Mouse (Mus musculus) kidney, embryonic 15.5 days (tissue): ENCODE results near the gene Ptprr. TPM values are rescaled to one million over a fixed set of nuclear protein-coding genes. Genes with fewer than 3 reads are reported as not detected.

ENCODE experiments used
- ATAC-seq: fragments of 200-750 bp; cut with Nextera tagmentation; replicated peaks from 2 replicates; pipeline ENCODE4 v1.8.0; 2017; ENCODE audit warnings: moderate TSS enrichment; ENCODE audit not compliant: low FRiP score
- H3K27ac ChIP-seq: fragments of 300-500 bp; sonication (generic); 2 replicates; pipeline ENCODE4 v1.5.1; 2015; ENCODE audit warnings: mild to moderate bottlenecking, inconsistent platforms
- H3K27me3 ChIP-seq: fragments of 300-500 bp; sonication (generic); 2 replicates; pipeline ENCODE4 v1.6.1; 2015; ENCODE audit warnings: inconsistent platforms
- H3K36me3 ChIP-seq: fragments of 300-500 bp; sonication (generic); 2 replicates; pipeline ENCODE4 v1.6.1; 2015; ENCODE audit warnings: inconsistent platforms
- H3K4me1 ChIP-seq: fragments of 300-500 bp; sonication (generic); 2 replicates; pipeline ENCODE4 v1.6.1; 2015; ENCODE audit warnings: inconsistent platforms
- H3K4me2 ChIP-seq: fragments of 300-500 bp; sonication (generic); 2 replicates; pipeline ENCODE4 v1.6.1; 2015; ENCODE audit warnings: moderate library complexity, mild to moderate bottlenecking, inconsistent platforms
- H3K4me3 ChIP-seq: fragments of 300-500 bp; sonication (generic); replicated peaks from 2 replicates; pipeline ENCODE4 v1.5.1; 2015; ENCODE audit warnings: mild to moderate bottlenecking, inconsistent platforms
- H3K9ac ChIP-seq: fragments of 300-500 bp; sonication (generic); 2 replicates; pipeline ENCODE4 v1.6.1; 2015; ENCODE audit warnings: mild to moderate bottlenecking, inconsistent platforms
- H3K9me3 ChIP-seq: fragments of 300-500 bp; sonication (generic); replicated peaks from 2 replicates; pipeline ENCODE4 v1.6.1; 2016; ENCODE audit warnings: inconsistent platforms
- WGBS: fragments of 180-500 bp; shearing (Covaris S2); methylation state at CpG from one replicate; pipeline ENCODE4 v1.1.7; 2015; ENCODE audit warnings: mixed read lengths; 5-methylcytosine and 5-hydroxymethylcytosine counted together
- polyA plus RNA-seq: library from polyadenylated mRNA; unstranded; fragments of >200 nt; fragmentation: Nextera tagmentation; extraction: Ambion mirVana; gene quantifications from 2 replicates; pipeline ENCODE4 v1.2.1, GENCODE M21; 2015

The Ptprr gene
- polyA plus RNA-seq = 0.76 and 1.5 TPM in 2 replicates

DNA sequence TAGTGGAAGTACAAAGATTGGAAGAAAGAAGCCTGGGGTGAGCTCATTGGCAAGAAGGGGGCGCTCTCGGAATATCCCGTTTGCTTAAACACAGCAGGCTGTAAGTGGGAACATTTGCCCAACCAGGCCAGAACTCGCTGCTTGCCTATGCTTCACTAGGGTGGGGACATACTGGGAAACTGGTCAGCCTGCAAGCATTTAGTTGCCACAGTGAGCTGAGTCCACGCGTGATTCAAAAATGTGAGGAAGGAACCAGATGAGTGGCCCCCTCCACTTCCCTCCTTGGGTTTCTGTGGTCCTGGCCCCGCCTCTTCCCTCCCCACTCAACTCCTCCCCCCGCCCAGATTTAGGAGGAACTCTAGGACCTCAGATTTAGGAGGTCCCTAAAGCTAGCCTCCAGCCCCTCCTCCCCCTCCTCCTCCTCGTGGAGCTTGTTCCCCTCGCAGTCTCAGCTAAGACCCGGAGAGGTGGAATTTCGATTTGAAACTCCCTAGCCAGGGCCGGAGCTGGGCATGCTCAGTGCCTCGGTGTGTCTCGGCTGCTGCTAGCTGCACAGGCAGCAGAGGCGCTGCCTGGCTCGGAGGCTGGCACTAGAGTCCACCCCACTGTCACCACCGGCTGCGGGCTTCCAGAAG, at the start of gene Ptprr:
TSS of gene Ptprr (plus strand) at position 369 of the 635 bp plus-strand sequence.
- WGBS = under 1% methylated on average over 19 of the region's 19 CpGs
- H3K36me3 ChIP-seq = no peaks in the 10 kb centered on the region
- peak; percentile 94 for ATAC-seq
- H3K4me2 ChIP-seq = peak within 1 kb of the TSS; percentile 69
- peaks cover 24% of the 10 kb centered on the region for H3K4me1 ChIP-seq
- H3K9ac ChIP-seq = no peak within 1 kb of the TSS
- H3K27ac ChIP-seq = no peak within 1 kb of the TSS
- peak within 1 kb of the TSS; percentile 39 for H3K4me3 ChIP-seq
- peaks cover 10% of the 10 kb centered on the region for H3K27me3 ChIP-seq
- H3K9me3 ChIP-seq = no peaks in the 10 kb centered on the region

DNA sequence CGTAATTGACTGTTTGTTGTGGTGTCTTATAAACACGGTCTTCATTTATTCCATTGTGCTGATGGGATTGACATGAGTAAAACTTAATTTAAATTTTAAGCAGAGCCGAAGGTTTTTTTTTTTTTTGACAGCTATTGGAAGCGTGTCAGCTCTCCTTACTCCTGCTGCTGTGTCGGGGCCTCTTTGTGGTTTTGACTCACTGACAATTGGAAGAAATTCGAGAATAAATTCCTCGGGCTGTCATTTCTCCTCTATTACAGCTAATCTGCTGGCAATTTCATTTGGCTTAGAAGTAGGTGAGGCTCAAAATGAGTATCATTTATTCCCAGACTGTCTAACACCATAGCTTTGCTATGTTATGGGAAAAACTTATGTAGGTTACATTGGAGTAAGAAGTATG, 41.7 kb upstream of the Ptprr start:
- 87% methylated on average over 7 of the region's 7 CpGs for WGBS
- Histone ChIP-seq H3K4me1 (no peaks in the 10 kb centered on the region), H3K36me3 (no peaks in the 10 kb centered on the region), H3K27ac (no peak overlapping the region), H3K9ac (no peak overlapping the region), H3K27me3 (no peaks in the 10 kb centered on the region), H3K4me2 (no peak overlapping the region), H3K9me3 (no peaks in the 10 kb centered on the region), H3K4me3 (no peak overlapping the region)
- ATAC-seq = no peak

DNA sequence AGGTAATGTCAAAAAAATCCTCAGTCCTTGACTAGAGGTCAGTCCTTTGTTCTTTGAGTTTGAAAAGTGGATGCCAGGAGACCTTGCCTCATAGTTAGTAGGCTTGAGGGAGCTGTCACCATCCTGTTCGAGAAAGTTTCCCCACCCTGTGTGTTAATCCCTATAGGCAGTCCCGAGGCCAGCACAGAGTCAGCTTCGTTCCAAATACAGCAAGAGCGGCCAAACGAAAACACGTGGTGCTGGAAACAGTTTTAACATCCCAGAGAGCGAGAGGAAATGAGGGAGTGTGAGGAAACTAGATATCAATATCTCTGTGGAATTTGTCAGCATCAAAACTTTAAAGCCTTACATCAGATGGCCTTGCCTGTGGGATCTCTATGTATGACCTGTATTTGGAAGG, 39.0 kb upstream of the Ptprr start:
- 43% methylated on average over 7 of the region's 7 CpGs for WGBS
- Histone ChIP-seq H3K27ac (no peak overlapping the region), H3K4me2 (no peak overlapping the region), H3K4me1 (no peaks in the 10 kb centered on the region), H3K4me3 (no peak overlapping the region), H3K9me3 (no peaks in the 10 kb centered on the region), H3K36me3 (no peaks in the 10 kb centered on the region), H3K27me3 (no peaks in the 10 kb centered on the region), H3K9ac (no peak overlapping the region)
- ATAC-seq = no peak

DNA sequence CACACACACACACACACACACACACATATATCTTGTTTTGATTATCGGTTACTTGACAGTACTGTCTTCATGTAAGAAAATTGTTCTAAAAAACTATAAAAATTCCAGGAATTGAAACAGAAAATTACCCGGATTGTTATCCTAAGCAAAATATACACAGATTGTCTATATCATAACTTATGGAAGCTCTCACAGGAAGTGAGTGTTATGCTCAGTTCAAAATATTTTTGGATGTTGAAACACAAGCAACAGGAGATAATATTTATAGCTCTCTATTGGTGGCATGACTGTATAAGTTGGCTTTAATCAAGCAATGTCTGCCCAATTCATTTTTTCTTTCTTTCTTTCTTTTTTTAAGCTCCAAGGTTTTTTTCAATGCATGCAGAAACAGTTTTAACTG, 38.0 kb upstream of the Ptprr start:
- no peak overlapping the region for H3K9ac ChIP-seq
- H3K27me3 ChIP-seq = no peaks in the 10 kb centered on the region
- H3K4me2 ChIP-seq = no peak overlapping the region
- 83% methylated on average over 2 of the region's 2 CpGs for WGBS
- no peak overlapping the region for H3K27ac ChIP-seq
- no peaks in the 10 kb centered on the region for H3K4me1 ChIP-seq
- no peaks in the 10 kb centered on the region for H3K36me3 ChIP-seq
- no peak for ATAC-seq
- H3K9me3 ChIP-seq = no peaks in the 10 kb centered on the region
- H3K4me3 ChIP-seq = no peak overlapping the region

DNA sequence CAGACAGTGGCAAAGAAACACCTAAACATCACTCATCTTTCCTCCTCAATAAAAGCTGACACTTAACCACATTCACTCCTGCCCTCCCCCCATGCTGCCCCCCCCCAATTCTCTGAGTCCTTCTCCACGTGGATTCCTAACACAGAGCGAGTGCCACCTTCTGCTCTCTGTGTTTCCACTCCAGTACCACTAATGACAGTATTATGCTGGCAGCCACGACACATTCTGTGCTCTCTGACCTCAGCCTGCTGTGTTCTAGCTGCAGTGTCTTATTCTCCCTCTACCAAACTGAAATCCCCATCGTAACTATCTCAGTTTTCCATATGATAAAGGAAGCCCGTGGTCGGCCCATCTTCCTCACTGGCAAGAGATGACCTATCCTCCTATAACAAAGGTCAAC, 33.7 kb upstream of the Ptprr start:
- Histone ChIP-seq H3K27ac (no peak overlapping the region), H3K4me2 (no peak overlapping the region), H3K4me3 (no peak overlapping the region), H3K9me3 (no peaks in the 10 kb centered on the region), H3K27me3 (no peaks in the 10 kb centered on the region), H3K4me1 (no peaks in the 10 kb centered on the region), H3K9ac (no peak overlapping the region), H3K36me3 (no peaks in the 10 kb centered on the region)
- ATAC-seq = no peak
- 67% methylated on average over 6 of the region's 6 CpGs for WGBS

DNA sequence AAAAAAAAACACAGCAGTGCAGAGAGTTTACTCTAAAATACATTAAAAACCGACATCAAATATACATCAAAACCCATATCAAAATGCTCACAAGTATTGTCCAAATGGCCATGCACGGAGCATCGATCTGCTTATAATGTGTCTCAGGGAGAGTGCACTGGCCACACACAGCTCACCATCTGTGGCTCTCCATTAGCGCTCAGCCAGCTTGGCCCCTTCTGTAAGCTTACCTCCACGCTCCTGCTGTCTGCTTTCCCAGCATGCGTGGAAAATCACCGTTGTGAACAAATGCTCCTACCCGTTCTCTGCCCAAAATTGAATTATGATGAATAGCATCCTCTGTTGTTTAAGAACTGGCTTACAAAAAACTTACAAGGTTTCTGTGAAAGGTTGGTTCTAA, 16.2 kb upstream of the Ptprr start:
- Histone ChIP-seq H3K27ac (no peak overlapping the region), H3K27me3 (no peaks in the 10 kb centered on the region), H3K4me2 (no peak overlapping the region), H3K9me3 (no peaks in the 10 kb centered on the region), H3K4me1 (no peaks in the 10 kb centered on the region), H3K9ac (no peak overlapping the region), H3K36me3 (no peaks in the 10 kb centered on the region), H3K4me3 (no peak overlapping the region)
- 83% methylated on average over 8 of the region's 8 CpGs for WGBS
- no peak for ATAC-seq

DNA sequence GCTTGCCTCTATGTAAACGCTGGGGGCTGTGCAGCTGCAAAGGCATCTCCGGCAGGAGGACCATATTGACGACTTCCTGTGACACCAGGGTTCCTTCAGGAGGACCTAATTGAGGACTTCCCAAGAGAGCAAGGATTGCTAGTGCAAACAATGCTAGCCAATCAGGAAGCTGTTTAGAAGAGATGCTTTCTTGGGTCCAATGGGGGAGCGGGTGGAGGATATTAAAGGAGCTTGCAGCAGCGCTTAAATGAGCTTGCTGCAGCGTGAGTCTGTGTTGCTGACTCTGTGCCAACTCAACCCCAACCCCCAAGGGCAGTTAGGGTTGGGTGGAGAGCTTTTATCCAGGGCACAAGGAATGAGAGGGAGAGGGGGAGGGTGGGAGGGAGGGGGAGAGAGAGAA, 11.3 kb upstream of the Ptprr start:
- no peaks in the 10 kb centered on the region for H3K36me3 ChIP-seq
- no peaks in the 10 kb centered on the region for H3K9me3 ChIP-seq
- ATAC-seq = no peak; the same call in 1 of the 2 replicates
- H3K27me3 ChIP-seq = no peaks in the 10 kb centered on the region
- H3K4me1 ChIP-seq = no peaks in the 10 kb centered on the region
- H3K4me3 ChIP-seq = no peak overlapping the region
- no peak overlapping the region for H3K27ac ChIP-seq
- 31% methylated on average over 6 of the region's 6 CpGs for WGBS
- no peak overlapping the region for H3K9ac ChIP-seq
- no peak overlapping the region for H3K4me2 ChIP-seq

DNA sequence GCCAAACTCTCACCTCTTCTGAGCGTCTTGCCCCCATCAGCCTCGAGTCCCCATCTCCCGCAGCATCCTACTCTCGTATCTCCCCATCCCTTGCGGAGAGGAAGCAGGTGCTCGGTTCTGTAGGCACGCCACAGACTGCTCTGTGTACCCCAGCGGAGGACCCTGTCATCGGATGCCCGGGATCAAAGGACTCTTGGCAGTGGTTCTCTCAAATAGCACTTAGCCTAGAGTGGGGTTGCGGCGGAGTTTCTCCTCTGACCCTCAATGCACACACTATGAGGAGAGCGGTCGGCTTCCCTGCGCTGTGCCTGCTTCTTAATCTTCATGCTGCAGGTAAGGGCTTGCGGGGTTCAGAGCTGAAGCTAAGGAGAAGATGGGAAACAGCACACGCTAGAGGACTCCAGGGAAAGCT, 473 bp downstream of the Ptprr start:
- H3K9me3 ChIP-seq = no peaks in the 10 kb centered on the region
- peak overlapping the region; percentile 39 for H3K4me3 ChIP-seq
- peak; percentile 47 for ATAC-seq
- 1% methylated on average over 17 of the region's 17 CpGs for WGBS
- H3K36me3 ChIP-seq = no peaks in the 10 kb centered on the region
- H3K27ac ChIP-seq = no peak overlapping the region
- H3K27me3 ChIP-seq = peaks cover 10% of the 10 kb centered on the region
- H3K9ac ChIP-seq = no peak overlapping the region
- H3K4me2 ChIP-seq = peak overlapping the region; percentile 69
- H3K4me1 ChIP-seq = peaks cover 24% of the 10 kb centered on the region

DNA sequence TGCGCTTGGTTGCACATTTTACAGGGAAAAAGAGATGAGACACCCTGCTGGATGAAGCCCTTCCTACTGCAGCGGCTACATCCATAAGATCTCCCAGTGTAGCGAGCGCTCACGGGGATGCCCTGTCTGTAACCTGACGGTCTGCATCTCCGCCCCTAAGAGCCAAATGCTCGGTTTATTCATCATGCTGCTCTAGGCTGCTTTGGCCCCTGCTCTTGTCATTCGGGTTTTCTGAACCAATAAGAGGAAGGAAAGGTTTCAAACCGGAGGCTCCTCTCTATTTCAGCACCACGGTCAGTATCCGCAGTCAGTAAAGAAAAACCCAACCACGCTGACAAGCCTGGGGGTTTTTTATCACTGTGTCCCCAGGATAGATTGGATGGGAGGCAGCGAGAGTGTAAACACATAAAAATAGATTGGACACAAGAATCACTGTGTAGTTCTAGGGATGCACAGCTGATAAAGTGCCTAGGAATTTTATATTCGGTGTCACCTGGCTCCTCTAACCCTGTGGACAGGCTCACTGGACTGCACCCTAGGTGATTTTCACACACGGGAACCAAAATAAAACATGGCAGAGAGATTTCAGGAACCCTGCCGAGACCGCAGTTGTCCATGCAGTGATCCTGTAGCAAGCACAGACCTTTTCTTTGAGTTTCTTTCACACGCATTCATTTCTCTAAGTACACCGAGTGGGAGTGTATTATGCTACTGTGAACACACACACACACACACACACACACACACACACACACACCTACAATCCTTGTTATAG, 1.3 kb downstream of the Ptprr start:
- peak overlapping the region; percentile 39 for H3K4me3 ChIP-seq
- 7% methylated on average over 20 of the region's 20 CpGs for whole genome bisulfite sequencing
- H3K27ac ChIP-seq = no peak overlapping the region
- peaks cover 24% of the 10 kb centered on the region for H3K4me1 ChIP-seq
- no peaks in the 10 kb centered on the region for H3K9me3 ChIP-seq
- H3K9ac ChIP-seq = no peak overlapping the region
- H3K36me3 ChIP-seq = no peaks in the 10 kb centered on the region
- peaks cover 10% of the 10 kb centered on the region for H3K27me3 ChIP-seq
- H3K4me2 ChIP-seq = peak overlapping the region; percentile 69
- ATAC-seq = peak; percentile 44

DNA sequence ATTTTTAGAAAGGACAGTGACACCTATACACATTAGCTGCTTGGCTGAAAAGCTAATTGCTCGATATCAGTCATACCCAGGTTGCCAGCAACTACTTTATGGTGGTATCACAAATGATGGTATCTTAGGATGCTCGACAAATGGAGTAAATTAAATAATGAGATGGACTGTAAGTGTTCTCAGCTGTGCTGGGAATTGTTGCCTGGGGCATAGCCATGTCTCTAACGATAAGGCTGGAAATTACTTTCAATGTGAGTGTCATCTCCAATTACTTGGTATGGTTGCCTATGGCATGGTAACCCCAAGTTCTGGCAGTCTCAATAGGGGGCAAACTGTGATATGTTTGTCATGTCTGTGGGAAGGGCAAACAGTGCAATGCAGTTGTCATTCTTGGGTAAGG, 3.1 kb downstream of the Ptprr start:
- Histone ChIP-seq H3K4me2 (no peak overlapping the region), H3K4me1 (peaks cover 24% of the 10 kb centered on the region), H3K9me3 (no peaks in the 10 kb centered on the region), H3K36me3 (no peaks in the 10 kb centered on the region), H3K4me3 (no peak overlapping the region), H3K27ac (no peak overlapping the region), H3K27me3 (peaks cover 10% of the 10 kb centered on the region), H3K9ac (no peak overlapping the region)
- WGBS = 72% methylated on average over 3 of the region's 3 CpGs
- no peak for ATAC-seq

DNA sequence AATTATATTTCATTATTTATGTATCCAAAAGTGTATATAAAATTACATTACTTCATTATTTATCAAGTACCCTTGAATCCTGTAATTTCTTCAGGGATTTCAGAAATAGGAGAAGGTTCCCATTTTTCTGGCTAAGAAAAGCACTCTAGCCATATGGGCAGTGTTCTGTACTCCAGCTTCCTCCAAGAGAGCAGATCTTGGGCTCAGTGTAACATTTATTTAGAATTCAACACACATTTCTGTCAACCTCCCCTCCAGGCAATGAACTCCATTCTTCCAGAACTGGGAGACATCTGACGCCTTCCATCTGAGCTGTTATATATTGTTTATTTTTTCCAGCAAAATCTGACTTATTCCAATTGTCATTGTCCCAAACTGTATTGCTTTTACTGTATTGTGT, 20.1 kb downstream of the Ptprr start:
- H3K36me3 ChIP-seq = no peaks in the 10 kb centered on the region
- no peak overlapping the region for H3K9ac ChIP-seq
- no peak overlapping the region for H3K4me2 ChIP-seq
- H3K27me3 ChIP-seq = no peaks in the 10 kb centered on the region
- no peak for ATAC-seq
- no peaks in the 10 kb centered on the region for H3K9me3 ChIP-seq
- H3K4me1 ChIP-seq = no peaks in the 10 kb centered on the region
- WGBS = 74% methylated on average over 1 of the region's 1 CpGs
- no peak overlapping the region for H3K4me3 ChIP-seq
- no peak overlapping the region for H3K27ac ChIP-seq

DNA sequence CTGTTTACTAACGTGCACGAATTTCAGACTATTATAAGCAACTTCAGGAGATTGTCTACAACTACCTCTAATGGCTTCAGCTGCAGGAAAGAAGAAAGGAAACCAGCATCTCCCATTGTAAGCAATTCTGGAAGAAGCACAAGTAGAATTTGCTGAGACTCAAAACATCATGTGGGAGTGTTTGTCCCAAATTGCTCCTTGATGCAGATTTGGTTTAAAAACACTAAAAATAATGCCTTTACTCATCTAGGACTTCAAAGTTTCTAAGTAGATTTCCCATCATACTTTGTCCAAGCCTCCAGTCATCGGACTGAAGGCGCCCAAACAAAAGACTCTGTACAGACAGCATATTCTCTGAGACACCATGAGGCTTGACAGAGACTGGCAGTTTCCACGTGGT, 57.9 kb downstream of the Ptprr start:
- no peak overlapping the region for H3K4me3 ChIP-seq
- no peak for ATAC-seq
- WGBS = 91% methylated on average over 5 of the region's 5 CpGs
- no peak overlapping the region for H3K27ac ChIP-seq
- no peaks in the 10 kb centered on the region for H3K36me3 ChIP-seq
- no peaks in the 10 kb centered on the region for H3K27me3 ChIP-seq
- no peak overlapping the region for H3K4me2 ChIP-seq
- H3K9ac ChIP-seq = no peak overlapping the region
- no peaks in the 10 kb centered on the region for H3K4me1 ChIP-seq
- no peaks in the 10 kb centered on the region for H3K9me3 ChIP-seq
